Mouse (Mus musculus): ENCODE data around the gene Arid4b. TPM values are rescaled to one million over a fixed set of nuclear protein-coding genes. Genes with fewer than 3 reads are reported as not detected.
A peak's percentile ranks its signal among the peaks of the same experiment; 100 is the strongest.

The Arid4b gene
- polyA plus RNA-seq, 1 experiment from 2014 or later: 57.3 TPM

DNA sequence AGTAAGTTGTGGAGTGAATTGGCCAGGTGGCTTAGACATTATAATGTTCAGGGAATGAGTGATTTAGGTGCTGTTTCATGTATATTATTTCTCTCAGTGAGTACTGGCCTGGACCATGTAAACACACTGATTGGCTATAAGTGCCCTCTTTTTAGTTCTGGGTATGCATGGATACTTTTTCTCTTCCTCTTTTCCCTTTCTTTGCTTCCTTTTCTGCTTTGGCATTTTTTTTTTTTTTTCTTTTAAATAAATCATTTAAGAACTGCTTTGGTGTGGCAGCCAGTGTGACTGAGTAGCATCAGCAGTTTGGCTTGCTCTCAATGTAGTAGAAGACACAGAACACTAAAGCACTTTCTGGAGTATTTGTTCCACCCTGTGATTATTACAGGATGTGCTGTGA is 5.0 kb downstream of the Arid4b start:
- H3K4me2 ChIP-seq (ENCODE audit: low read length): no peak overlapping the region
- H3K4me3 ChIP-seq (ENCODE audit: low read depth, low read length): no peak overlapping the region
- peaks cover 4% of the 10 kb centered on the region; the same call in 1 of the 2 replicates for H3K36me3 ChIP-seq (ENCODE audit: control insufficient read depth, insufficient read depth, low read length)
- H3K27ac ChIP-seq (ENCODE audit: low read depth, low read length): no peak overlapping the region
- H3K4me1 ChIP-seq (ENCODE audit: control insufficient read depth, insufficient read depth, low read length): peaks cover 4% of the 10 kb centered on the region; the same call in 1 of the 2 replicates
- no peaks in the 10 kb centered on the region for H3K9me3 ChIP-seq (replicated peaks; ENCODE audit: control insufficient read depth, low read length)
- DNase-seq (ENCODE audit: low spot score) (no peak), ATAC-seq (no peak)
- no peaks in the 10 kb centered on the region for H3K27me3 ChIP-seq (replicated peaks; ENCODE audit: control insufficient read depth, insufficient read depth, low read length)
- H3K9ac ChIP-seq (ENCODE audit: low read length): no peak overlapping the region

DNA sequence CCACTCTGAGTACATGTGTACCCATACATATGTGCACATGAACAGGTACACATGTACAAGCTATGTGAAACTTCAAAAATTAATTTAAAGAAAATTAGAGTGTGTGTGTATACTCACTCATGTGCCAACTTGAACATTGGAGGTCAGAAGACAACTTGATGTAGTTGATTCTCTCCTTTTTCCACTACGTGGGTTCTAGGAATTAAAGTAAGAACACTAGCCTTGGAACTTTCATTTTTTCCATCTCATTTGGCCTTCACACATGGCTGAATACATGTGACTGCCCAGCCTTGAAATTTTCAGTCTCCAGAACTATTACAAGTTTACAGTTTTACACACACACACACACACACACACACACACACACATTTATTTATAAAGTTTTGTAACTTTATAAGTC is 6.3 kb downstream of the Arid4b start:
- no peak for ATAC-seq

DNA sequence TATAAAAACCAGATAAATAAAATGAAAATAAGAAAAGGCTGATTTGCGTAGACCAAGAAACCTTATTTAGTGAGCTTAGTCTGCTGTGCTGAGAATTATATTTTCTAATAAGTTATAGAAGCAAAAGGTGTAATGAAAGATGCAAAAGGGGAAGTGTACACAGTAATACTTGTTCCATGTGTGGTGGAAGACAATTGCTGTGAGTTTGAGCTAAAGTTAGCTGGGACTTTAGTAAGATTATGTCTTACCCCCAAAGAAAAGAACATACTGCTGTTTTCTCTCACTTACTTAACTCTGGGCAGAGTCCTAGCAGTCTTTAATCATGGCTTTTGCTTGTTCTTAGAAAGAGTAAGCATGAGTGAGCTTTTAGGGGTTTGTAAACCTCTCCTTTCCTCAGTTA is 11.3 kb downstream of the Arid4b start:
- Histone ChIP-seq H3K27me3 (replicated peaks; ENCODE audit: control insufficient read depth, insufficient read depth, low read length) (no peaks in the 10 kb centered on the region), H3K4me1 (ENCODE audit: control insufficient read depth, insufficient read depth, low read length) (no peaks in the 10 kb centered on the region), H3K9me3 (replicated peaks; ENCODE audit: control insufficient read depth, low read length) (no peaks in the 10 kb centered on the region), H3K4me2 (ENCODE audit: low read length) (no peak overlapping the region), H3K36me3 (ENCODE audit: control insufficient read depth, insufficient read depth, low read length) (no peaks in the 10 kb centered on the region), H3K4me3 (ENCODE audit: low read depth, low read length) (no peak overlapping the region), H3K9ac (ENCODE audit: low read length) (no peak overlapping the region), H3K27ac (ENCODE audit: low read depth, low read length) (no peak overlapping the region)
- DNase-seq (ENCODE audit: low spot score) (no peak), ATAC-seq (no peak)
- WGBS: 96% methylated on average over 1 of the region's 1 CpGs

More for the DNA sequence above, 6.3 kb downstream of the Arid4b start:
- peaks cover 4% of the 10 kb centered on the region; the same call in 1 of the 2 replicates for H3K4me1 ChIP-seq (ENCODE audit: control insufficient read depth, insufficient read depth, low read length)
- H3K9me3 ChIP-seq (replicated peaks; ENCODE audit: control insufficient read depth, low read length): no peaks in the 10 kb centered on the region
- H3K27ac ChIP-seq (ENCODE audit: low read depth, low read length): no peak overlapping the region
- H3K36me3 ChIP-seq (ENCODE audit: control insufficient read depth, insufficient read depth, low read length): peaks cover 4% of the 10 kb centered on the region; the same call in 1 of the 2 replicates
- no peak overlapping the region for H3K4me2 ChIP-seq (ENCODE audit: low read length)
- no peaks in the 10 kb centered on the region for H3K27me3 ChIP-seq (replicated peaks; ENCODE audit: control insufficient read depth, insufficient read depth, low read length)
- H3K4me3 ChIP-seq (ENCODE audit: low read depth, low read length): no peak overlapping the region
- 80% methylated on average over 1 of the region's 1 CpGs for WGBS
- DNase-seq (ENCODE audit: low spot score): no peak
- no peak overlapping the region for H3K9ac ChIP-seq (ENCODE audit: low read length)

DNA sequence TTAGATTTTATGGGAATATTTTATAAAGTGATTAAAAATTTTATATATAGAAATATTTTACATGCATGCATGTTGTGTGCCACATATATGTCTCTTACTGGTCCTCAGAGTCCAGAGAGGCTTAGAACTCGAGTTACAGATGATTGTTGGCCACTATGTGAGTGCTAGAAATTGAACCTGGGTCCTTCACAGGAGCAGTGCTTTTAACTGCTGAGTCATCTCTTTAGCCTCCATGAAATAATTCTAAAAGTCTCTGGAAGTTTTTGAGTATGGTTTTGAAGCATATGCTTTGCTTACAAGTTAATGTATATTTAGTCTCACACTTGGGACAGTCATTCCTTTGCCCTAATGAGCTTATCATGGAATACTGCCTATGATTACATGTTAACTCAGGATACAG is 12.3 kb downstream of the Arid4b start:
- Histone ChIP-seq H3K9ac (ENCODE audit: low read length) (no peak overlapping the region), H3K4me2 (ENCODE audit: low read length) (no peak overlapping the region), H3K36me3 (ENCODE audit: control insufficient read depth, insufficient read depth, low read length) (no peaks in the 10 kb centered on the region), H3K4me3 (ENCODE audit: low read depth, low read length) (no peak overlapping the region), H3K27me3 (replicated peaks; ENCODE audit: control insufficient read depth, insufficient read depth, low read length) (no peaks in the 10 kb centered on the region), H3K4me1 (ENCODE audit: control insufficient read depth, insufficient read depth, low read length) (no peaks in the 10 kb centered on the region), H3K9me3 (replicated peaks; ENCODE audit: control insufficient read depth, low read length) (no peaks in the 10 kb centered on the region), H3K27ac (ENCODE audit: low read depth, low read length) (no peak overlapping the region)
- ATAC-seq (no peak), DNase-seq (ENCODE audit: low spot score) (no peak)
- WGBS: 89% methylated on average over 1 of the region's 1 CpGs

DNA sequence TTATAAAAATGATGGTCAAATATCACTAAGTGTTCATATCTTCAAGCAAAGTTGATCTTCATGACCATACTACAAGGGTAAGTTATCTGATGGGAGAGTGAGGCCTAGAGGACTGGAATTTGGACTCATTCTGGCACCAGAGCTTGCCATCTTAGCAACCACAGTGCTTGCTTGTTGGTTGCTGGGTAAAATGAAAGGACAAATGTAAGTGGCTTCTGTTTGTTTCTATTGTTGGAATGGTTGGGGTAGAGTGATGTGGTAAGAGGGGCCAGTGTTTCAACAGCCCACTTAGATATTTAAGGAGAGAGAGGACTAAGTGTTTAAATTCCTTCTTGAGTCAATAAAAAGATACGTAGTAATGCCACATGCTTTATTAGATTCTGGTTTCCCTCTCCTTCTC is 25.6 kb downstream of the Arid4b start:
- Histone ChIP-seq H3K4me2 (ENCODE audit: low read length) (no peak overlapping the region), H3K4me3 (ENCODE audit: low read depth, low read length) (no peak overlapping the region), H3K27ac (ENCODE audit: low read depth, low read length) (no peak overlapping the region), H3K36me3 (ENCODE audit: control insufficient read depth, insufficient read depth, low read length) (no peaks in the 10 kb centered on the region), H3K9me3 (replicated peaks; ENCODE audit: control insufficient read depth, low read length) (no peaks in the 10 kb centered on the region), H3K9ac (ENCODE audit: low read length) (no peak overlapping the region), H3K4me1 (ENCODE audit: control insufficient read depth, insufficient read depth, low read length) (no peaks in the 10 kb centered on the region), H3K27me3 (replicated peaks; ENCODE audit: control insufficient read depth, insufficient read depth, low read length) (no peaks in the 10 kb centered on the region)
- no peak for DNase-seq (ENCODE audit: low spot score)
- ATAC-seq: no peak
- 97% methylated on average over 1 of the region's 1 CpGs for WGBS

DNA sequence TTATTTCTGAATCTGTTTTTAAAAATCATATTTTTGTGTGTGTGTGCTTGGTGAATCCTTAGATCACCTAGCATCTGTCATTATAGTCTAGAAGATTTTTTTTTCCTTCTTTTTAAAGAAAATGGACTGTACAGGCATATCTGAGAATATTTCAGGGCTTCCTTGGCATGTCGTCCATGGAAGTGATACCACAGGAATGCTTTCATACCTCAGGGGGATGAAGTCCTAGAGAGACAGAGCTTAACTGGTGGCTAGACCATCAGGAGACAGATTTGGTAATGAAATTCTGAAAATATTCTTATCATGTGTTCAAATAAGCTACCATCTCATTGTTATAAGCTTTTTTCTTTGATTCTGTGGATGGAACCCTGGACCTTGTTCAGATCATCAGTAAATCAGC is 40.0 kb downstream of the Arid4b start:
- no peaks in the 10 kb centered on the region for H3K36me3 ChIP-seq (ENCODE audit: control insufficient read depth, insufficient read depth, low read length)
- no peak overlapping the region for H3K4me3 ChIP-seq (ENCODE audit: low read depth, low read length)
- DNase-seq (ENCODE audit: low spot score) (no peak), ATAC-seq (no peak)
- H3K27me3 ChIP-seq (replicated peaks; ENCODE audit: control insufficient read depth, insufficient read depth, low read length): no peaks in the 10 kb centered on the region
- H3K9me3 ChIP-seq (replicated peaks; ENCODE audit: control insufficient read depth, low read length): no peaks in the 10 kb centered on the region
- no peak overlapping the region for H3K4me2 ChIP-seq (ENCODE audit: low read length)
- no peak overlapping the region for H3K27ac ChIP-seq (ENCODE audit: low read depth, low read length)
- H3K9ac ChIP-seq (ENCODE audit: low read length): no peak overlapping the region
- 89% methylated on average over 1 of the region's 1 CpGs for WGBS
- no peaks in the 10 kb centered on the region for H3K4me1 ChIP-seq (ENCODE audit: control insufficient read depth, insufficient read depth, low read length)

DNA sequence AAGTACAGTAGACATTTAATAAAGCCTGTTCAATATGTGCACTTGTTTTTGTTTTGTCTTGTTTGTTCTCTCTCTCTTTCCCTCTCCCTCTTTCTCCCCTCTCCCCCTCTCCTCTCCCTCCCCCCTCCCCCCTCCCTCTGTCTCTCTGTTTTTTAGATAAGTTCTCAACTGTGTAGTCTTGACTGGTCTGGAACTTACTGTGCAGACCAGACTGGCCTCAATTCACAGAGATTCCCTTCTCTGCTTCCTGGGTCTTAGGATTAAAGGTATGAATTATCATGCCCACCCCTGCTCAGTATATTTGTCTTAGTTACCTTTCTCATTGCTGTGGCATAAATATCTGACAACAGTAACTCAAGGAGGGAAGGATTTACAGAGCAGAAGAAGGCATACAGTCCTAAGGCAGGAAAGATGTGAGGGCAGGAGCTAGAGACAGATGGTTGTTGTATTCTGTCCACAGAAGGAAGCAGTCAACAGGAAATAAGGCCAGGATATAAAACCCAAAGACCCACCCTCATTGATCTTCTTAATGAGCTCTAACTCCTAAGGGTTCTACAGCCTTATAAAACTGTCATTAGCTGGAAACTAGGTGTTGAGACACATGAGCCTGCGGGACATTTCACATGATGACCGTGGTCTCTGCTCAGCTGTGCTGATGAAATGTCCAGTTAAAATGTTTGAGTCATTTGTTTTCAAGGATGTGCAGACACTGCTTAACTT is 47.3 kb downstream of the Arid4b start:
- 92% methylated on average over 2 of the region's 2 CpGs for WGBS
- Histone ChIP-seq H3K27me3 (replicated peaks; ENCODE audit: control insufficient read depth, insufficient read depth, low read length) (no peaks in the 10 kb centered on the region), H3K4me1 (ENCODE audit: control insufficient read depth, insufficient read depth, low read length) (peaks cover 11% of the 10 kb centered on the region), H3K9me3 (replicated peaks; ENCODE audit: control insufficient read depth, low read length) (no peaks in the 10 kb centered on the region), H3K36me3 (ENCODE audit: control insufficient read depth, insufficient read depth, low read length) (no peaks in the 10 kb centered on the region), H3K9ac (ENCODE audit: low read length) (no peak overlapping the region), H3K27ac (ENCODE audit: low read depth, low read length) (no peak overlapping the region), H3K4me2 (ENCODE audit: low read length) (no peak overlapping the region), H3K4me3 (ENCODE audit: low read depth, low read length) (no peak overlapping the region)
- no peak for ATAC-seq
- DNase-seq (ENCODE audit: low spot score): no peak

DNA sequence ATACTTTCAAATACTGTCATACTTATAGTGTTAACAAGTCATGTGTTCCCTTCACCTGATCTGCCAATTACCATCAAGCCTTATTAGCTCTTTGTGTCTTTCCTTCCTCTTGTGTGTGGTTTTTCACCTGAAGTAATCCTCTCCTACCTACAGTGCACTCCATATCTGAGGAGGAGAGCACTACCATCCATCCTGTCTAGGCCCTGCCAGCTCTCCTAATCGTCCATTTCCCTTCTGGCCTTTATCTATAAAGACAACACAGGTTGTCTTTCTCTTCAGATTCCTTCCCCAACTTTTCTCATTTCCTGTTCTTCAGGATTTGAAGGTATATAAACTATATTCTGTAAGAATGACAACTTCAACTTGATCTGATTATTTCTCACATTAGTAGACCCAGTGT is 48.1 kb downstream of the Arid4b start:
- Histone ChIP-seq H3K9ac (ENCODE audit: low read length) (no peak overlapping the region), H3K36me3 (ENCODE audit: control insufficient read depth, insufficient read depth, low read length) (no peaks in the 10 kb centered on the region), H3K4me2 (ENCODE audit: low read length) (no peak overlapping the region), H3K4me3 (ENCODE audit: low read depth, low read length) (no peak overlapping the region), H3K9me3 (replicated peaks; ENCODE audit: control insufficient read depth, low read length) (no peaks in the 10 kb centered on the region), H3K4me1 (ENCODE audit: control insufficient read depth, insufficient read depth, low read length) (peaks cover 11% of the 10 kb centered on the region), H3K27ac (ENCODE audit: low read depth, low read length) (no peak overlapping the region), H3K27me3 (replicated peaks; ENCODE audit: control insufficient read depth, insufficient read depth, low read length) (no peaks in the 10 kb centered on the region)
- WGBS: 84% methylated on average over 1 of the region's 1 CpGs
- ATAC-seq: no peak
- DNase-seq (ENCODE audit: low spot score): no peak

DNA sequence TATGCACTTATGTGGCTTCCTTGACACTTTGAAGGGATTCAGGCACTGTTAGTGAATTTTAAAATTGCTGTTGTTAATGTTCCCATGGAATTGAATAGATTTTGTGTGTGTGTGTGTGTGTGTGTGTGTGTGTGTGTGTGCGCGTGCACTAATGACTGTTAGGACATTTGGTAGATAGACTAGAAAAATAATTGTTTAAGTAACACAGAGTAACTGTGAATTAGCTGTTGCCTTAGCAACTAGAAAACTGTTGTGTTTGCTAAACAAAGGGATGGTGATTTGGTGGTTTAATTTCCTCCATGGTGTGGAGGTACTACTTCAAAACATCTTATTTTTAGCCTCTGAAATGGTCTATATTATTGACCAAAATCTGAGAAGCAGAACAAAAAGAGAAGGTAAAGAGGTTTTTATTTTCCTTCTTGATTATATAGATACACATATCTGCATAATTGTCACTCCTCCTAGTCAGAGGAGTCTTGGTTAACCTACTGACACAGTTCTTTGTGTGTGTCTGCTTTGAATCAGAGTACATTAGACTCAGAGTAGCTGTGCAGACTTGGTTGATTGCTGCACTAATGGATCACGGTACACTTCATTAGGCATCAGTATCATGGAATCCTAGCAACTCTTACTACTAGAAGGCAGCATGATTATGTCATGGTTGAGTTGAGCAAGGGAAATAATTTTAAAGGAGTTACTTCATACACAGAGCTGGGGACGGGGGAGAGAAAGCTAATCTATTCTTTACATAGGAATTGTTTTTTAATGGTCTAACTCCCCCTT is 50.9 kb downstream of the Arid4b start:
- Histone ChIP-seq H3K4me1 (ENCODE audit: control insufficient read depth, insufficient read depth, low read length) (peaks cover 11% of the 10 kb centered on the region), H3K27ac (ENCODE audit: low read depth, low read length) (no peak overlapping the region), H3K36me3 (ENCODE audit: control insufficient read depth, insufficient read depth, low read length) (no peaks in the 10 kb centered on the region), H3K4me2 (ENCODE audit: low read length) (no peak overlapping the region), H3K4me3 (ENCODE audit: low read depth, low read length) (no peak overlapping the region), H3K9ac (ENCODE audit: low read length) (no peak overlapping the region), H3K9me3 (replicated peaks; ENCODE audit: control insufficient read depth, low read length) (no peaks in the 10 kb centered on the region), H3K27me3 (replicated peaks; ENCODE audit: control insufficient read depth, insufficient read depth, low read length) (no peaks in the 10 kb centered on the region)
- peak; percentile 55 for DNase-seq (ENCODE audit: low spot score)
- ATAC-seq: peak; percentile 84
- 17% methylated on average over 4 of the region's 4 CpGs for WGBS

Measured in forebrain, embryonic 14.5 days (tissue).